ENCODE assay signal across 8 mouse cellular contexts in genomic region chr6:125132470-125132869, GRCm38 (mm10). TPM values are rescaled to one million over a fixed set of nuclear protein-coding genes. Genes with fewer than 3 reads are reported as not detected.
DNase-seq lines count a peak whose midpoint lies in the region; ATAC-seq and TF ChIP-seq lines count a peak whose summit lies in the region.

No protein-coding gene starts in this region.

- H3K36me3 ChIP-seq in embryonic facial prominence, embryonic 11.5 days (replicated peaks; ENCODE audit: control insufficient read depth, insufficient read depth, low read depth, low read length) = peaks cover 15% of the 10 kb centered on the region
- H3K36me3 ChIP-seq in midbrain, postnatal 0 days (ENCODE audit: insufficient read depth, low read length) = peaks cover 36% of the 10 kb centered on the region

- H3K9me3 ChIP-seq in embryonic facial prominence, embryonic 11.5 days (replicated peaks; ENCODE audit: control insufficient read depth, low read length) = no peaks in the 10 kb centered on the region
- no peaks in the 10 kb centered on the region for H3K9me3 ChIP-seq in midbrain, postnatal 0 days (ENCODE audit: low read length)

- peak overlapping the region; percentile 79 for H3K4me2 ChIP-seq in embryonic facial prominence, embryonic 11.5 days (ENCODE audit: low read depth, low read length)
- H3K4me2 ChIP-seq in midbrain, postnatal 0 days (ENCODE audit: low read depth, low read length, poor library complexity, severe bottlenecking) = peak overlapping the region; percentile 91

- H3K27ac ChIP-seq in left cerebral cortex, adult 2 months = no peak overlapping the region; the same call in 1 of the 2 replicates
- H3K27ac ChIP-seq in embryonic facial prominence, embryonic 11.5 days (replicated peaks; ENCODE audit: low read depth, low read length) = no peak overlapping the region
- H3K27ac ChIP-seq in midbrain, postnatal 0 days (ENCODE audit: low read depth, low read length) = no peak overlapping the region

- no peak for DNase-seq in left cerebral cortex, adult 2 months (ENCODE audit: extremely low spot score in 1 of 2, low spot score in 2 of 2)
- DNase-seq in left cerebral cortex, adult 9 months (ENCODE audit: low spot score in 2 of 2) = no peak
- no peak for DNase-seq in embryonic facial prominence, embryonic 11.5 days (ENCODE audit: low spot score)
- peak; percentile 37 for DNase-seq in induced T-regulatory cell, adult 2 months (ENCODE audit: low read depth)
- no peak for DNase-seq in midbrain, postnatal 0 days (ENCODE audit: low spot score)
- DNase-seq in adrenal gland, postnatal 10 days = no peak
- DNase-seq in layer of hippocampus, adult 9-10 months (ENCODE audit: low spot score) = no peak
- DNase-seq in adrenal gland, postnatal 25 days = no peak

- 8% methylated on average over 11 of the region's 11 CpGs for WGBS in embryonic facial prominence, embryonic 11.5 days
- 13% methylated on average over 11 of the region's 11 CpGs for WGBS in midbrain, postnatal 0 days

- peak overlapping the region; percentile 67 for H3K4me3 ChIP-seq in left cerebral cortex, adult 2 months
- H3K4me3 ChIP-seq in embryonic facial prominence, embryonic 11.5 days (ENCODE audit: low read depth, low read length) = peak overlapping the region; percentile 93
- peak overlapping the region; percentile 50 for H3K4me3 ChIP-seq in midbrain, postnatal 0 days (ENCODE audit: low read depth, low read length)

- peak overlapping the region; percentile 83 for H3K9ac ChIP-seq in embryonic facial prominence, embryonic 11.5 days (replicated peaks; ENCODE audit: low read length)
- H3K9ac ChIP-seq in midbrain, postnatal 0 days (replicated peaks; ENCODE audit: low read length, poor library complexity, severe bottlenecking) = peak overlapping the region; percentile 81

- H3K4me1 ChIP-seq in embryonic facial prominence, embryonic 11.5 days (ENCODE audit: control insufficient read depth, insufficient read depth, low read length) = no peaks in the 10 kb centered on the region
- H3K4me1 ChIP-seq in midbrain, postnatal 0 days (ENCODE audit: insufficient read depth, low read length) = 0 out of 2 replicates have a peak, but pooled peaks cover 2% of the 10 kb centered on the region

- TF ChIP-seq CTCF in left cerebral cortex, adult 2 months (IDR thresholded peaks at IDR 0.05) = no peak
- no peak for TF ChIP-seq CTCF in midbrain, postnatal 0 days (IDR thresholded peaks at IDR 0.05)

- H3K27me3 ChIP-seq in embryonic facial prominence, embryonic 11.5 days (ENCODE audit: control insufficient read depth, insufficient read depth, low read length) = no peaks in the 10 kb centered on the region
- H3K27me3 ChIP-seq in midbrain, postnatal 0 days (ENCODE audit: insufficient read depth, low read length) = no peaks in the 10 kb centered on the region

- no peak for ATAC-seq in embryonic facial prominence, embryonic 11.5 days (replicated peaks; ENCODE audit: insufficient number of reproducible peaks, low FRiP score, low TSS enrichment, low read depth)
- no peak for ATAC-seq in midbrain, postnatal 0 days (ENCODE audit: low FRiP score)

- intact Hi-C loops in left cerebral cortex, adult 2 months (cut with DNase I) = no loop called here

RNA-seq across cellular contexts. Expression of gene Nop2, which starts 0.8 kb away (rescaled TPM):
- 10 to 100 TPM; 28.1 to 32.1 TPM for total RNA-seq in left cerebral cortex, adult 2 months (2021)
- 66.3 and 69.8 TPM in 2 replicates for polyA plus RNA-seq in embryonic facial prominence, embryonic 11.5 days (2014; fragmentation: Nextera tagmentation; extraction: Ambion mirVana)
- total RNA-seq in midbrain, postnatal 0 days (2014; rRNA removed) = 34.5 and 45.8 TPM in 2 replicates
- polyA plus RNA-seq in midbrain, postnatal 0 days (2015; fragmentation: Nextera tagmentation; extraction: Ambion mirVana) = 41.4 and 42.6 TPM in 2 replicates
- 10 to 100 TPM; 36.7 to 42.2 TPM for total RNA-seq in adrenal gland, postnatal 10 days (2021)
- total RNA-seq in adrenal gland, postnatal 25 days (2021) = 36.2 and 44.0 TPM in 2 replicates

RNA-seq across cellular contexts. Expression of gene Iffo1, which starts 12.6 kb away (rescaled TPM):
- 10 to 100 TPM; 64.6 to 67.1 TPM for total RNA-seq in left cerebral cortex, adult 2 months (2021)
- polyA plus RNA-seq in embryonic facial prominence, embryonic 11.5 days (2014; fragmentation: Nextera tagmentation; extraction: Ambion mirVana) = 7.0 and 10.3 TPM in 2 replicates
- 33.3 and 33.9 TPM in 2 replicates for total RNA-seq in midbrain, postnatal 0 days (2014; rRNA removed)
- 19.0 and 20.4 TPM in 2 replicates for polyA plus RNA-seq in midbrain, postnatal 0 days (2015; fragmentation: Nextera tagmentation; extraction: Ambion mirVana)
- 10 to 100 TPM; 16.7 to 30.1 TPM for total RNA-seq in adrenal gland, postnatal 10 days (2021)
- 27.8 and 43.8 TPM in 2 replicates for total RNA-seq in adrenal gland, postnatal 25 days (2021)

RNA-seq across cellular contexts. Expression of gene Gapdh, which starts 33.8 kb away (rescaled TPM):
- total RNA-seq in left cerebral cortex, adult 2 months (2021) = 1,000 to 10,000 TPM; 2,312 to 2,314 TPM
- polyA plus RNA-seq in embryonic facial prominence, embryonic 11.5 days (2014; fragmentation: Nextera tagmentation; extraction: Ambion mirVana) = 2,314 and 2,539 TPM in 2 replicates
- 2,678 and 3,049 TPM in 2 replicates for total RNA-seq in midbrain, postnatal 0 days (2014; rRNA removed)
- polyA plus RNA-seq in midbrain, postnatal 0 days (2015; fragmentation: Nextera tagmentation; extraction: Ambion mirVana) = 1,705 and 1,726 TPM in 2 replicates
- total RNA-seq in adrenal gland, postnatal 10 days (2021) = 1,000 to 10,000 TPM; 1,844 to 1,863 TPM
- 1,475 and 1,510 TPM in 2 replicates for total RNA-seq in adrenal gland, postnatal 25 days (2021)

RNA-seq across cellular contexts. Expression of gene Chd4, which starts 36.7 kb away (rescaled TPM):
- total RNA-seq in left cerebral cortex, adult 2 months (2021) = 100 to 1,000 TPM; 166 to 171 TPM
- polyA plus RNA-seq in embryonic facial prominence, embryonic 11.5 days (2014; fragmentation: Nextera tagmentation; extraction: Ambion mirVana) = 93.2 and 94.5 TPM in 2 replicates
- total RNA-seq in midbrain, postnatal 0 days (2014; rRNA removed) = 117 and 133 TPM in 2 replicates
- 72.9 and 89.1 TPM in 2 replicates for polyA plus RNA-seq in midbrain, postnatal 0 days (2015; fragmentation: Nextera tagmentation; extraction: Ambion mirVana)
- total RNA-seq in adrenal gland, postnatal 10 days (2021) = 100 to 1,000 TPM; 156 to 198 TPM
- total RNA-seq in adrenal gland, postnatal 25 days (2021) = 175 and 203 TPM in 2 replicates

RNA-seq across cellular contexts. Expression of gene Ncapd2, which starts 59.0 kb away (rescaled TPM):
- total RNA-seq in left cerebral cortex, adult 2 months (2021) = 10 to 100 TPM; 22.6 to 23.4 TPM
- 135 and 136 TPM in 2 replicates for polyA plus RNA-seq in embryonic facial prominence, embryonic 11.5 days (2014; fragmentation: Nextera tagmentation; extraction: Ambion mirVana)
- total RNA-seq in midbrain, postnatal 0 days (2014; rRNA removed) = 29.8 and 33.7 TPM in 2 replicates
- 18.4 and 21.0 TPM in 2 replicates for polyA plus RNA-seq in midbrain, postnatal 0 days (2015; fragmentation: Nextera tagmentation; extraction: Ambion mirVana)
- 10 to 100 TPM; 46.9 to 62.7 TPM for total RNA-seq in adrenal gland, postnatal 10 days (2021)
- total RNA-seq in adrenal gland, postnatal 25 days (2021) = 35.6 and 48.3 TPM in 2 replicates
